Mouse (Mus musculus): Measurements from ENCODE around the gene Sebox. TPM values are rescaled to one million over a fixed set of nuclear protein-coding genes. Genes with fewer than 3 reads are reported as not detected.

Gene Sebox
- total and polyA plus RNA-seq, 3 experiments = not detected

DNA sequence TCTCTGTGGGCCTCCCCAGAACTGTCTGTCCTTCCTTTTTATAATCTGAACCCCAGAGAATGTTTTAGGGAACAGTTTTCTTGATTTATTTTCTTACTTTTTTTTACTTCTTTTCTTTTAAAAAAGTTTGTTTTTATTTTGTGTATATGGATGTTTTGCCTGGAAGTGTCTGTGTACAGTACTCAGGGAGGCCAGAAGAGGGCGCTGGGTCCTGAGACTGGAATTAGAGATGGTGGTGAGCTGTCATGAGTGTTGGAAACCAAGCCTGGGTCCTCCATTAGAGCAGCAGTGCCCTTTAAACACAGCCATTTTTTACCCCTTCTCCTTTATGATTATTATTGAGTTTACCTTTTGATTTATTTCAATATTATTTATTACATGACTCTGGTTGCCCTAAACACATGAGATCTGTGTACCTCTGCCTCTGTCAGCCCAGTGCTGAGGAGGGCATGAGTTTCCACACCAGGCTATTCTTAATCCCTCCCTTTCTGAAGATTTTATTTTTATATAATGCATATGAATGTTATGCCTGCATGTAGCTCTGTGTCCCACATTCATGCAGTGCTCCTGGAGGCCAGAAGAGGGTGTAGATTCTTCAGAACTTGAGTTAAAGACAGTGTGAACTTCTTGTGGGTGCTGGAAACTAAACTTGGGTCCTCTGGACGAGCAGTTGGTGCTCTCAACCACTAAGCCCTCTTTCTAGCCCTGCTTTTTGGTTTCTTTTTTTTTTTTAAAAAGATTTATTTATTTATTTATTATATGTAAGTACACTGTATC, 12.5 kb downstream of the Sebox start:
- no peak for ATAC-seq (ENCODE audit: extremely low read depth, insufficient number of reproducible peaks, low FRiP score, poor library complexity, severe bottlenecking)
- H3K4me1 ChIP-seq (ENCODE audit: insufficient read depth, low read depth, low read length) = peaks cover 37% of the 10 kb centered on the region
- peaks cover 70% of the 10 kb centered on the region for H3K36me3 ChIP-seq (replicated peaks)

DNA sequence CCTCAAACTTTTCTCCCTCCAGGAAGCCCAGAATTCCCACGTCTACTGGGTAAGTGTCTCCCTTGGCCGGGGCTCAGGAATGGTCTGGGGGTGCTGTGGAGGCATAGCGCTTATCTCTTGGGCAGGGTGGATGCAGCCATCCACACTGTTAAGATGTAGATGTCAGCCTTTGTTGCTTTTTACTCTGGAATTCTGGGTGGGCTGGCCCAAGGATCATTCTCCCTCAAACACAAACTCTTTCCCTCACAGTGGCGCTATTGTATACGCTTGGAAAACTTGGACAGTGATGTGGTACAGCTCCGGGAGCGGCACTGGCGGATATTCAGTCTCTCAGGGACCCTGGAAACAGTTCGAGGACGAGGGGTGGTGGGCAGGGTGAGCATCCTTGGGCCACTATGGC, 15.7 kb downstream of the Sebox start:
- no peak overlapping the region for H3K4me3 ChIP-seq (ENCODE audit: low read depth, low read length)
- no peaks in the 10 kb centered on the region for H3K27me3 ChIP-seq (ENCODE audit: insufficient read depth, low read length)
- DNase-seq (ENCODE audit: low spot score) (no peak), ATAC-seq (ENCODE audit: extremely low read depth, insufficient number of reproducible peaks, low FRiP score, poor library complexity, severe bottlenecking) (no peak)
- TF ChIP-seq TAL1 (conservative IDR thresholded peaks at IDR 0.05; ENCODE audit: low read depth, low read length) = no peak
- no peak for TF ChIP-seq GATA1 (IDR thresholded peaks at IDR 0.05; ENCODE audit: borderline replicate concordance, low read length)
- H3K36me3 ChIP-seq (replicated peaks) = peaks cover 95% of the 10 kb centered on the region
- H3K9me3 ChIP-seq (replicated peaks) = no peaks in the 10 kb centered on the region
- H3K4me1 ChIP-seq (ENCODE audit: insufficient read depth, low read depth, low read length) = peaks cover 21% of the 10 kb centered on the region

More for the DNA sequence above, 12.5 kb downstream of the Sebox start:
- Histone ChIP-seq H3K27me3 (ENCODE audit: insufficient read depth, low read length) (no peaks in the 10 kb centered on the region), H3K9me3 (replicated peaks) (no peaks in the 10 kb centered on the region), H3K4me3 (ENCODE audit: low read depth, low read length) (no peak overlapping the region)
- TF ChIP-seq GATA2 (IDR thresholded peaks at IDR 0.05; ENCODE audit: borderline replicate concordance, low read depth, low read length) = no peak
- no peak for TF ChIP-seq TAL1 (conservative IDR thresholded peaks at IDR 0.05; ENCODE audit: low read depth, low read length)
- no peak for TF ChIP-seq POLR2AphosphoS5 (IDR thresholded peaks at IDR 0.05; ENCODE audit: insufficient replicate concordance, low read depth, low read length)
- TF ChIP-seq GATA1 (IDR thresholded peaks at IDR 0.05; ENCODE audit: borderline replicate concordance, low read length) = no peak
- TF ChIP-seq CTCF (IDR thresholded peaks at IDR 0.05; ENCODE audit: low read depth, low read length) = no peak
- DNase-seq (ENCODE audit: low spot score) = no peak

DNA sequence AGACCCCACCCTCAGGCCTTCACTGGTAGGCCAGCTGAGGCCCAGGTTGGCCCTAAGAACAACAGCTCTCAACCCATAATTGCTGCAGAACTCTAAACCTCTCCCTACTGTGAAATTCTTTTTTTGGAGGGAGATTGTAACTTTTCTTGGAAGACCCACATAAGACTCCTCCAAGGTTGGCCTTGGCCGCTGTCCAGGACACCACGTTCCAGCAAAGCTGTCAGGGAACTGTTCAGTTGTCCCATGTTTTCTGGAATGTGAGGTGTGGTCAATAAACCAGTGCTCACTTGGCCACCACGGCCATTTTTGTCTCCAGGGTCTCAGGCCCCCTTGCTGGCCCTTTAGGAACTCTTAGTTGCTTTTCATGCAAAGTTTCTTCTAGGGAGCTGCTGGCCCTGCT, 18.6 kb downstream of the Sebox start:
- Histone ChIP-seq H3K4me3 (ENCODE audit: low read depth, low read length) (no peak overlapping the region), H3K27me3 (ENCODE audit: insufficient read depth, low read length) (no peaks in the 10 kb centered on the region), H3K36me3 (replicated peaks) (peaks cover 96% of the 10 kb centered on the region), H3K4me1 (ENCODE audit: insufficient read depth, low read depth, low read length) (peaks cover 9% of the 10 kb centered on the region), H3K9me3 (replicated peaks) (no peaks in the 10 kb centered on the region)
- no peak for TF ChIP-seq GATA1 (IDR thresholded peaks at IDR 0.05; ENCODE audit: borderline replicate concordance, low read length)
- no peak for TF ChIP-seq GATA2 (IDR thresholded peaks at IDR 0.05; ENCODE audit: borderline replicate concordance, low read depth, low read length)
- no peak for TF ChIP-seq TAL1 (conservative IDR thresholded peaks at IDR 0.05; ENCODE audit: low read depth, low read length)
- TF ChIP-seq POLR2AphosphoS5 (IDR thresholded peaks at IDR 0.05; ENCODE audit: insufficient replicate concordance, low read depth, low read length) = no peak
- no peak for TF ChIP-seq CTCF (IDR thresholded peaks at IDR 0.05; ENCODE audit: low read depth, low read length)
- ATAC-seq (ENCODE audit: extremely low read depth, insufficient number of reproducible peaks, low FRiP score, poor library complexity, severe bottlenecking) (no peak), DNase-seq (ENCODE audit: low spot score) (no peak)

DNA sequence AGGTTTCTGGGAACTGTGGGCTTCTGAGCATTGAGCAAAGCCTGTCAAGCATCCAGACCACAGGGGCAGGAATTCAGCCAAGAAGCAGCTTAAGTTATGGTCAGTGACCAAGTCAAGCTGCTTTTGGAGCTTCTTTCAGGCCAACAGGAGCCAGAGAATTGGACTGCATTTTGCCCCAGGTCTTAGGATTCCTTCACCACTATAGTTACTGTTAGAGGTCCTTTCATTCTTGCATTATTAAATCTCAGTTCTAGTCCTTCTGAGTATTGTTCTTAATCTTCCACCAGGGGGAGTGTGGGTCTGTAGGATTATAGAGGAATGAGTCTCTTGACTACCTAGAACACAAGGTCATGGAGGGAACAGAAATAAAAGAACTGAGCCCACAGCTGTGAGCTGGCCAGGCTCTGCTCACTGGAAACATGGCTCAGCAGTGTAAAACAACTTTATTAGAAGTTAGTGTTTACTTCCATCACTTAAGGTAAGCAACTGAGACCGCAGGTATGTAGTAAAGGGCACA, 19.3 kb downstream of the Sebox start:
- H3K27me3 ChIP-seq (ENCODE audit: insufficient read depth, low read length) = no peaks in the 10 kb centered on the region
- TF ChIP-seq GATA1 (IDR thresholded peaks at IDR 0.05; ENCODE audit: borderline replicate concordance, low read length) (no peak), CTCF (IDR thresholded peaks at IDR 0.05; ENCODE audit: low read depth, low read length) (no peak), POLR2AphosphoS5 (IDR thresholded peaks at IDR 0.05; ENCODE audit: insufficient replicate concordance, low read depth, low read length) (no peak), TAL1 (conservative IDR thresholded peaks at IDR 0.05; ENCODE audit: low read depth, low read length) (no peak), GATA2 (IDR thresholded peaks at IDR 0.05; ENCODE audit: borderline replicate concordance, low read depth, low read length) (no peak)
- H3K36me3 ChIP-seq (replicated peaks) = peaks cover 100% of the 10 kb centered on the region
- DNase-seq (ENCODE audit: low spot score) (no peak), ATAC-seq (ENCODE audit: extremely low read depth, insufficient number of reproducible peaks, low FRiP score, poor library complexity, severe bottlenecking) (no peak)
- H3K4me3 ChIP-seq (ENCODE audit: low read depth, low read length) = no peak overlapping the region
- peaks cover 9% of the 10 kb centered on the region for H3K4me1 ChIP-seq (ENCODE audit: insufficient read depth, low read depth, low read length)
- H3K9me3 ChIP-seq (replicated peaks) = no peaks in the 10 kb centered on the region

DNA sequence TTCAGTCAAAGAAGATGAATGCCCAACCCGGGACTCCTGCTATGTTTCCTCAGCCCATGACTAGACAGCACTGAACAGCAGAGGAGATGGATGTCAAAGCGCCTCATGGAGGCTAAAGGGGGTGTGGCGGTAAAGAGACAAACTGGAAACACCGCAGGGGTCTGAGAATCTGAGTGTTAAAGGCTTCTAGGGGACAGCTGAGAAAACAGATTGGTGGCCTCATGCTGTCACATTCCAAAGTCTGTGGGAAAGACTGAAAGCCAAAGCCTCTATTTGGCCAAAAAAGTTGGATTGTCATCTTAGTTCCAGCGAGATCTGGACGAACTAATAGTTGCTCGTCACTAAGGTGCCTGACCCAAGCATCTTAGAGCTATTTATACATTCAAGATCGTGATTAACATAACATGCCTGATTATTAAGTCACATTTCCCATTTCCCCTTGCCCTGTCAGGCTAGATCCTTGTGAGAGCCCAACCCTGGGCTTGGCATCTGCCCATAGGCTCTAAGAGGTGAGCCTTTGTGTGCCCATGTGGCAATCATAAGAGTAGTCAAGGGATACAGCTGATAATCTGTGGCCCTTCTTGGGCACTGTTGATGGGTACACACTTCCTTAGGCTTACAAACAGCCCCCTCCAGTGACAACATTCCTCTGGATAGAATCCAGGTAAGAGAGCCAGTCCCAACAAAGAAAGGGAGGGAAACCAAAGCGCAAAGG, 20.2 kb downstream of the Sebox start:
- Histone ChIP-seq H3K27me3 (ENCODE audit: insufficient read depth, low read length) (no peaks in the 10 kb centered on the region), H3K4me3 (ENCODE audit: low read depth, low read length) (no peak overlapping the region), H3K4me1 (ENCODE audit: insufficient read depth, low read depth, low read length) (peaks cover 12% of the 10 kb centered on the region), H3K9me3 (replicated peaks) (no peaks in the 10 kb centered on the region), H3K36me3 (replicated peaks) (peaks cover 100% of the 10 kb centered on the region)
- DNase-seq (ENCODE audit: low spot score) = no peak
- TF ChIP-seq TAL1 (conservative IDR thresholded peaks at IDR 0.05; ENCODE audit: low read depth, low read length) (no peak), CTCF (IDR thresholded peaks at IDR 0.05; ENCODE audit: low read depth, low read length) (no peak), GATA1 (IDR thresholded peaks at IDR 0.05; ENCODE audit: borderline replicate concordance, low read length) (no peak), GATA2 (IDR thresholded peaks at IDR 0.05; ENCODE audit: borderline replicate concordance, low read depth, low read length) (no peak), POLR2AphosphoS5 (IDR thresholded peaks at IDR 0.05; ENCODE audit: insufficient replicate concordance, low read depth, low read length) (no peak)
- ATAC-seq (ENCODE audit: extremely low read depth, insufficient number of reproducible peaks, low FRiP score, poor library complexity, severe bottlenecking) = no peak

DNA sequence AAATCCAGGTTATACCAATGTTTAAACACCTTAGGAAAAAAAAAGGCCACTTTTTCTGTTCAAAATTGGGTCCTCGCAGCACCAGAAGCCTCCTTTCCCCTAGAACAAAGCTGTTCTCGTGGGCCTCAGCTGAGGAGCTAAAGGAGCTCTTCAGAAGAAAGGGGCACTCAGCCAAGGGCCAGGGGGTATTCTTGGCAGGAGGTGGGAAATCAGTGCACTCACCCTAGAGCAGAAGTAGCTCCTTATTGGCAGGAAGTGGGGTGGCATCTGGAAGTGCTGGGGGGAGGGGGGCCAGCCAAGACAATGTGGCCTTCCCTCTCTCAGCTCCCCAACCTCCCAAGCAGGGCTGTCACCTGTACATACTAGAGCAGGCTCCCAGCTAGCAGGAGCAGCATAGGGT, 21.6 kb downstream of the Sebox start:
- no peak for ATAC-seq (ENCODE audit: extremely low read depth, insufficient number of reproducible peaks, low FRiP score, poor library complexity, severe bottlenecking)
- Histone ChIP-seq H3K9me3 (replicated peaks) (no peaks in the 10 kb centered on the region), H3K4me1 (ENCODE audit: insufficient read depth, low read depth, low read length) (peaks cover 5% of the 10 kb centered on the region; the same call in 1 of the 2 replicates), H3K4me3 (ENCODE audit: low read depth, low read length) (no peak overlapping the region), H3K36me3 (replicated peaks) (peaks cover 100% of the 10 kb centered on the region), H3K27me3 (ENCODE audit: insufficient read depth, low read length) (no peaks in the 10 kb centered on the region)
- TF ChIP-seq CTCF (IDR thresholded peaks at IDR 0.05; ENCODE audit: low read depth, low read length) (no peak), POLR2AphosphoS5 (IDR thresholded peaks at IDR 0.05; ENCODE audit: insufficient replicate concordance, low read depth, low read length) (no peak), TAL1 (conservative IDR thresholded peaks at IDR 0.05; ENCODE audit: low read depth, low read length) (no peak), GATA2 (IDR thresholded peaks at IDR 0.05; ENCODE audit: borderline replicate concordance, low read depth, low read length) (no peak), GATA1 (IDR thresholded peaks at IDR 0.05; ENCODE audit: borderline replicate concordance, low read length) (no peak)
- no peak for DNase-seq (ENCODE audit: low spot score)
